Mouse (Mus musculus): ENCODE results near the gene Ubl3.

Ubl3 gene

GRCm38 (mm10) chr5:148468626-148469441, 83.8 kb downstream of the Ubl3 start:
- DNase-seq: no peak

- DNase-seq: no peak
Observed at GRCm38 (mm10) chr5:148466933-148467607, 85.5 kb downstream of the Ubl3 start.

- DNase-seq: no peak
Observed at GRCm38 (mm10) chr5:148466116-148466515, 86.5 kb downstream of the Ubl3 start.

GRCm38 (mm10) chr5:148465091-148465490, 87.5 kb downstream of the Ubl3 start:
- no peak for DNase-seq

GRCm38 (mm10) chr5:148464489-148464888, 88.1 kb downstream of the Ubl3 start:
- DNase-seq: no peak

GRCm38 (mm10) chr5:148463783-148464294, 88.8 kb downstream of the Ubl3 start:
- no peak for DNase-seq
